Comparison of ENCODE assay signal across 8 mouse cellular contexts in the genomic region with DNA sequence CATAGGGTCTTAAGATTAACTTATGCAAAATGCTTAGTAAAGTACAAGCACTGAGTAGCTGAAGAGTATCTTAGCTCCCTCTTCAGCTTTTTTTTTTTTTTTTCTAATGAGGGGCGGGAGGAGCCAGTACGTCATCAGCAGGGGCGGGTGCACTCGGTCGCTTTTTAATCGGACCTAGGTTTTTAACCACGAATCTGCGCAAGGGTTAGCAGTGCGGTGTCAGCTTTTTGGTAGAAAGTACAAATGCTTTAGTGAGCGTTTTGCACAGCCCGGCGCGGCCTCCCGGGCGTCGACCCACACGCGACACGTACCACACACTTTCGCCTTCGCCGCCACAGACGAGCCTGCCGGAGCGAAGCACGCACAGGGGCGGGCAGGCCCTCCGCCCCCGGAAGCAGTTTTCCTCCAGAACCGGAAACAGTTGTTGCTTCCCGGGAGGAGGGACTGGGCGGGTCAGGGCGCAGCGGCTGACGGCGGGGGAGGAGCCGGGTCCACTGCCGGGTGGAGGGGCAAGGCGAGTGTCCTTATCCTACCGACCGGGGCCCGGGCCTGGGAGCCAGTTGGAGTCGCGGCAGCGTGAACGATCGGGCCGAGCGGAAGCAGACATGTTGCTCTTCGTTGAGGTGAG. TPM values are rescaled to one million over a fixed set of nuclear protein-coding genes. Genes with fewer than 3 reads are reported as not detected.
A peak's percentile ranks its signal among the peaks of the same experiment; 100 is the strongest.
DNase-seq lines count a peak whose midpoint lies in the region; ATAC-seq and TF ChIP-seq lines count a peak whose summit lies in the region.

No protein-coding gene starts in this region.

- H3K4me1 ChIP-seq in forebrain, embryonic 11.5 days (replicated peaks; ENCODE audit: control insufficient read depth, insufficient read depth, low read length) = no peaks in the 10 kb centered on the region
- H3K4me1 ChIP-seq in heart, postnatal 0 days (ENCODE audit: control insufficient read depth, insufficient read depth) = no peaks in the 10 kb centered on the region; the same call in 1 of the 2 replicates
- H3K4me1 ChIP-seq in liver, embryonic 16.5 days (ENCODE audit: control insufficient read depth, low read depth, low read length) = peaks cover 15% of the 10 kb centered on the region
- peaks cover 14% of the 10 kb centered on the region for H3K4me1 ChIP-seq in neural tube, embryonic 13.5 days (replicated peaks)
- H3K4me1 ChIP-seq in testis, adult 2 months (ENCODE audit: control insufficient read depth, insufficient read depth, low read length) = peaks cover 6% of the 10 kb centered on the region

- TF ChIP-seq EP300 in heart, postnatal 0 days (IDR thresholded peaks at IDR 0.05; ENCODE audit: low read depth) = peak; percentile 70

- TF ChIP-seq CTCF in heart, postnatal 0 days (IDR thresholded peaks at IDR 0.05; ENCODE audit: low read depth) = no peak
- TF ChIP-seq CTCF in testis, adult 2 months (IDR thresholded peaks at IDR 0.05; ENCODE audit: control insufficient read depth, insufficient read depth, insufficient replicate concordance, low read depth, low read length) = 0 out of 2 replicates have a peak, but pooled peaks have one; percentile 9

- under 1% methylated on average over 50 of the region's 50 CpGs for WGBS in forebrain, embryonic 11.5 days
- under 1% methylated on average over 50 of the region's 50 CpGs for whole genome bisulfite sequencing in heart, postnatal 0 days
- under 1% methylated on average over 50 of the region's 50 CpGs for WGBS in liver, embryonic 16.5 days (ENCODE audit: insufficient replicate concordance)
- under 1% methylated on average over 50 of the region's 50 CpGs for WGBS in neural tube, embryonic 13.5 days

- no peaks in the 10 kb centered on the region for H3K36me3 ChIP-seq in forebrain, embryonic 11.5 days (ENCODE audit: control insufficient read depth, insufficient read depth, low read length)
- H3K36me3 ChIP-seq in heart, postnatal 0 days (replicated peaks; ENCODE audit: control insufficient read depth, insufficient read depth, low read length) = no peaks in the 10 kb centered on the region
- H3K36me3 ChIP-seq in liver, embryonic 16.5 days (ENCODE audit: control insufficient read depth, insufficient read depth) = no peaks in the 10 kb centered on the region
- no peaks in the 10 kb centered on the region for H3K36me3 ChIP-seq in neural tube, embryonic 13.5 days
- H3K36me3 ChIP-seq in testis, adult 2 months (ENCODE audit: control insufficient read depth, insufficient read depth, low read length) = no peaks in the 10 kb centered on the region

- peak overlapping the region; percentile 79 for H3K4me2 ChIP-seq in forebrain, embryonic 11.5 days (ENCODE audit: low read depth, low read length, severe bottlenecking)
- peak overlapping the region; percentile 91 for H3K4me2 ChIP-seq in heart, postnatal 0 days (ENCODE audit: low read depth, low read length)
- H3K4me2 ChIP-seq in liver, embryonic 16.5 days (ENCODE audit: low read depth, low read length) = peak overlapping the region; percentile 67
- peak overlapping the region; percentile 93 for H3K4me2 ChIP-seq in neural tube, embryonic 13.5 days

- DNase-seq in CD8-positive naive resting alpha-beta T cell, adult 2 months (ENCODE audit: low read depth in 2 of 2, low spot score in 2 of 2) = peak; percentile 92 to 95
- peak; percentile 93 for DNase-seq in c-Kit-positive CD71-negative TER-119-negative erythroid progenitor cells, embryonic 14.5 days (ENCODE audit: low read depth)
- DNase-seq in forebrain, embryonic 11.5 days (ENCODE audit: low spot score) = peak; percentile 97
- peak; percentile 97 for DNase-seq in heart, postnatal 0 days (ENCODE audit: low spot score)
- DNase-seq in kidney, postnatal 4 days = peak; percentile 96 to 98

- peak overlapping the region; percentile 95 for H3K4me3 ChIP-seq in forebrain, embryonic 11.5 days (ENCODE audit: low read depth, low read length)
- H3K4me3 ChIP-seq in heart, postnatal 0 days (ENCODE audit: low read depth, low read length) = peak overlapping the region; percentile 95
- H3K4me3 ChIP-seq in liver, embryonic 16.5 days (ENCODE audit: low read depth, low read length) = peak overlapping the region; percentile 77
- peak overlapping the region; percentile 96 for H3K4me3 ChIP-seq in neural tube, embryonic 13.5 days
- H3K4me3 ChIP-seq in testis, adult 2 months (ENCODE audit: control insufficient read depth, low read depth, low read length) = peak overlapping the region; percentile 96

- peak overlapping the region; percentile 96 for H3K27ac ChIP-seq in forebrain, embryonic 11.5 days (ENCODE audit: low read depth, low read length)
- peak overlapping the region; percentile 99 for H3K27ac ChIP-seq in heart, postnatal 0 days (ENCODE audit: low read depth)
- peak overlapping the region; percentile 89 for H3K27ac ChIP-seq in liver, embryonic 16.5 days (ENCODE audit: low read length)
- peak overlapping the region; percentile 96 for H3K27ac ChIP-seq in neural tube, embryonic 13.5 days (replicated peaks)
- peak overlapping the region; percentile 97 for H3K27ac ChIP-seq in testis, adult 2 months (ENCODE audit: control insufficient read depth, insufficient read depth, low read depth, low read length)

- H3K9me3 ChIP-seq in forebrain, embryonic 11.5 days (ENCODE audit: control insufficient read depth, low read length) = no peaks in the 10 kb centered on the region
- H3K9me3 ChIP-seq in heart, postnatal 0 days (replicated peaks; ENCODE audit: control insufficient read depth, low read length) = no peaks in the 10 kb centered on the region
- H3K9me3 ChIP-seq in liver, embryonic 16.5 days (replicated peaks; ENCODE audit: control insufficient read depth, low read length) = no peaks in the 10 kb centered on the region
- no peaks in the 10 kb centered on the region for H3K9me3 ChIP-seq in neural tube, embryonic 13.5 days

- TF ChIP-seq POLR2A in testis, adult 2 months (IDR thresholded peaks at IDR 0.05; ENCODE audit: control insufficient read depth, low read depth, low read length) = peak; percentile 95

- ATAC-seq in forebrain, embryonic 11.5 days (replicated peaks; ENCODE audit: low FRiP score) = peak; percentile 96
- ATAC-seq in heart, postnatal 0 days (ENCODE audit: insufficient read depth, low read depth) = peak; percentile 96
- ATAC-seq in liver, embryonic 16.5 days (ENCODE audit: low read depth) = peak; percentile 97
- peak; percentile 98 for ATAC-seq in neural tube, embryonic 13.5 days (ENCODE audit: low read depth)

- no peaks in the 10 kb centered on the region for H3K27me3 ChIP-seq in forebrain, embryonic 11.5 days (ENCODE audit: control insufficient read depth, insufficient read depth, low read length)
- H3K27me3 ChIP-seq in heart, postnatal 0 days (ENCODE audit: control insufficient read depth, insufficient read depth, low read length) = no peaks in the 10 kb centered on the region
- no peaks in the 10 kb centered on the region for H3K27me3 ChIP-seq in liver, embryonic 16.5 days (ENCODE audit: control insufficient read depth, insufficient read depth, low read depth, low read length)
- no peaks in the 10 kb centered on the region for H3K27me3 ChIP-seq in neural tube, embryonic 13.5 days
- H3K27me3 ChIP-seq in testis, adult 2 months (ENCODE audit: control insufficient read depth, insufficient read depth, low read length) = no peaks in the 10 kb centered on the region

- peak overlapping the region; percentile 84 for H3K9ac ChIP-seq in forebrain, embryonic 11.5 days (ENCODE audit: low read length)
- H3K9ac ChIP-seq in heart, postnatal 0 days (replicated peaks; ENCODE audit: low read depth, low read length) = peak overlapping the region; percentile 85
- H3K9ac ChIP-seq in liver, embryonic 16.5 days (ENCODE audit: low read depth, low read length) = peak overlapping the region; percentile 84
- H3K9ac ChIP-seq in neural tube, embryonic 13.5 days = peak overlapping the region; percentile 86

RNA-seq across cellular contexts. Expression of gene Larp4, which starts 2.6 kb away (rescaled TPM):
- polyA plus RNA-seq in forebrain, embryonic 11.5 days (2014; fragmentation: Nextera tagmentation; extraction: Ambion mirVana) = 37.4 and 42.8 TPM in 2 replicates
- 66.4 and 103 TPM in 2 replicates for total RNA-seq in heart, postnatal 0 days (2014; rRNA removed; ENCODE audit: low replicate concordance)
- polyA plus RNA-seq in heart, postnatal 0 days (2015; fragmentation: Nextera tagmentation; extraction: Ambion mirVana) = 24.0 and 28.2 TPM in 2 replicates
- polyA plus RNA-seq in liver, embryonic 16.5 days (2015; fragmentation: Nextera tagmentation; extraction: Ambion mirVana) = 16.6 and 17.1 TPM in 2 replicates
- polyA plus RNA-seq in neural tube, embryonic 13.5 days (2015; fragmentation: Nextera tagmentation; extraction: Ambion mirVana) = 21.9 and 26.0 TPM in 2 replicates
- polyA plus RNA-seq in testis, adult 2 months (2012; rRNA removed) = 30.1 and 37.9 TPM in 2 replicates

RNA-seq across cellular contexts. Expression of gene Fam186a, which starts 5.6 kb away (rescaled TPM):
- polyA plus RNA-seq in forebrain, embryonic 11.5 days (2014; fragmentation: Nextera tagmentation; extraction: Ambion mirVana) = not detected in 2 replicates
- total RNA-seq in heart, postnatal 0 days (2014; rRNA removed; ENCODE audit: low replicate concordance) = not detected in 2 replicates
- 0.01 and 0.05 TPM in 2 replicates for polyA plus RNA-seq in heart, postnatal 0 days (2015; fragmentation: Nextera tagmentation; extraction: Ambion mirVana)
- polyA plus RNA-seq in liver, embryonic 16.5 days (2015; fragmentation: Nextera tagmentation; extraction: Ambion mirVana) = not detected in 2 replicates
- not detected in 2 replicates for polyA plus RNA-seq in neural tube, embryonic 13.5 days (2015; fragmentation: Nextera tagmentation; extraction: Ambion mirVana)
- 65.1 and 69.6 TPM in 2 replicates for polyA plus RNA-seq in testis, adult 2 months (2012; rRNA removed)

Comparison
In these comparisons a context has a peak if more than half of its experiments do, and no peak if none do; other contexts are left out.
1. Peak in every context shown above with its lines: DNase-seq, ATAC-seq, H3K4me3 ChIP-seq and H3K27ac ChIP-seq.
2. RNA of gene Fam186a, which starts 5.6 kb away (polyA plus RNA-seq): 65.1 to 69.6 TPM in testis, adult 2 months; not detected in liver, embryonic 16.5 days, 0.01 to 0.05 TPM in heart, postnatal 0 days, not detected in forebrain, embryonic 11.5 days and not detected in neural tube, embryonic 13.5 days; every median in the first group is over 10 times any median in the second.